Mouse (Mus musculus) sigmoid colon, adult 10 weeks (tissue): Measurements from ENCODE around the gene Thrsp. TPM values are rescaled to one million over a fixed set of nuclear protein-coding genes. Genes with fewer than 3 reads are reported as not detected.

Experiments used
- polyA plus RNA-seq: library from polyadenylated mRNA; stranded (reverse); fragments of 350-450 nt; fragmentation: Illumina TruSeq; extraction: RNeasy Lipid Tissue Mini Kit (QIAGEN cat#74804); gene quantifications from one replicate; pipeline ENCODE4 v1.2.3, GENCODE M21; 2014; ENCODE audit warnings: low read depth, low replicate concordance

The Thrsp gene
- 2.0 TPM for polyA plus RNA-seq

GRCm38 (mm10) chr7:97416906-97417777, at the start of gene Thrsp:
Gene Thrsp, minus strand, starts transcription at chr7:97417730.

DNA sequence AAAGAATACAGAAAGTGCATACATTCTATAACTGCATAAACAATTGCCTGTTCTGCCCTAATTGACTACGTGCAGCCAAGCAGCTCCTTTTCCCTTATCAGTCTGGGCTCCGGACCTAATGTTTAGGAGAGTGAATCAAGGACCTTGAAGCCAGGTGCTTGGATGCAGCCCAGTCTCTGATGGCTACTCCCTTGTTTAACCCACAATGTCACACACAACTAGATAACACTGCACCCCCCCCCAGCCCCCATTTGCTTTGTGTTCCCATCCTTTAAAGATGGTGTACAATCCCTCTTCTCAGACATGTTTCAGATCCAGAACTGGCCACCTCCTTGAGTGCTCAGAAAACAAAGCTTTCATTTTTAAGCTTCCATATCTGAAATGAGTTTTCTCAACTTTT, 33.5 kb upstream of the Thrsp start, which contains the start of gene Kctd14:
Kctd14 (plus strand) TSS at position 301 of the 400 bp plus-strand sequence.

GRCm38 (mm10) chr7:97399960-97400715, 17.4 kb downstream of the Thrsp start, which contains the start of gene Ndufc2:
Gene Ndufc2, plus strand, starts transcription at chr7:97400003.

Other genes with a start within 250 kb of the Thrsp start
- 0.69 TPM for gene Usp35, start 85.7 kb downstream of the Thrsp start, polyA plus RNA-seq
- 6.2 TPM for gene Kctd21, start 85.4 kb downstream of the Thrsp start, polyA plus RNA-seq
- 19.0 TPM for gene Alg8, start 46.1 kb downstream of the Thrsp start, polyA plus RNA-seq
- 262 TPM for gene Ndufc2, start 17.7 kb downstream of the Thrsp start, polyA plus RNA-seq
- gene Kctd14, start 33.6 kb upstream of the Thrsp start, polyA plus RNA-seq: 33.9 TPM
- 58.8 TPM for gene Ints4, start 63.2 kb upstream of the Thrsp start, polyA plus RNA-seq
- gene Aamdc, start 161.8 kb upstream of the Thrsp start, polyA plus RNA-seq: 24.4 TPM
- gene Rsf1, start 162.2 kb upstream of the Thrsp start, polyA plus RNA-seq: 29.8 TPM